In the genomic region with DNA sequence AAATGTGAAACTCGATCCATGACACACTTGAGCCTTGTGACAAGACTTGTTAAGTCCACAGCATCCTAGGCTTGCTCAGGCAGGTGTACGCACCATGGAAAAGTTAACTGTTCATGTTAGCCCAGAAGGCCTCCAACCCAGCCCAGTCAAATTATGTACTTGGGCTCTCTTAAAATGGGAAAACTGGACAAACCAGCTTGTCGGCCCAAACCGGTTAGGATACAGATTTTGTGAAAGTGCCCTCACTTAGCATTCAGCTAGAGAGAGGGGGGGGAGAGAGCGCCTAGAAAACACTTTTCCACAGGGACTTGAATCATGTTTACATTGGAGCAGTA, we compare ENCODE assay signal across 8 mouse cellular contexts. TPM values are rescaled to one million over a fixed set of nuclear protein-coding genes. Genes with fewer than 3 reads are reported as not detected.
DNase-seq lines count a peak whose midpoint lies in the region; ATAC-seq lines count a peak whose summit lies in the region.

No protein-coding gene starts in this region.

- peaks cover 5% of the 10 kb centered on the region; the same call in 1 of the 2 replicates for H3K9me3 ChIP-seq in heart, embryonic 10.5 days
- H3K9me3 ChIP-seq in forebrain, embryonic 13.5 days (replicated peaks) = peaks cover 5% of the 10 kb centered on the region; the same call in 1 of the 2 replicates
- no peaks in the 10 kb centered on the region; the same call in 1 of the 2 replicates for H3K9me3 ChIP-seq in midbrain, embryonic 11.5 days (ENCODE audit: control insufficient read depth, low read length)

- WGBS in heart, embryonic 10.5 days = 37% methylated on average over 5 of the region's 5 CpGs
- 23% methylated on average over 5 of the region's 5 CpGs for WGBS in forebrain, embryonic 13.5 days
- 37% methylated on average over 5 of the region's 5 CpGs for WGBS in midbrain, embryonic 11.5 days

- peak overlapping the region; percentile 98 for H3K4me3 ChIP-seq in heart, embryonic 10.5 days
- H3K4me3 ChIP-seq in forebrain, embryonic 13.5 days = peak overlapping the region; percentile 94
- peak overlapping the region; percentile 99 for H3K4me3 ChIP-seq in midbrain, embryonic 11.5 days (ENCODE audit: low read depth, low read length)

- peak overlapping the region; percentile 86 for H3K4me2 ChIP-seq in forebrain, embryonic 13.5 days
- H3K4me2 ChIP-seq in midbrain, embryonic 11.5 days = peak overlapping the region; percentile 90

- H3K36me3 ChIP-seq in heart, embryonic 10.5 days = no peaks in the 10 kb centered on the region
- H3K36me3 ChIP-seq in forebrain, embryonic 13.5 days (ENCODE audit: poor library complexity, severe bottlenecking) = peaks cover 4% of the 10 kb centered on the region; the same call in 1 of the 2 replicates
- no peaks in the 10 kb centered on the region for H3K36me3 ChIP-seq in midbrain, embryonic 11.5 days (ENCODE audit: control insufficient read depth, insufficient read depth, low read length)

- no peak for DNase-seq in heart, embryonic 10.5 days (ENCODE audit: low spot score)
- no peak for DNase-seq in heart, postnatal 4 days
- DNase-seq in kidney, postnatal 14 days = peak; percentile 71
- no peak for DNase-seq in midbrain, embryonic 11.5 days (ENCODE audit: low spot score, missing footprints)
- DNase-seq in layer of hippocampus, postnatal 14 days (ENCODE audit: low spot score in 2 of 2) = no peak
- DNase-seq in testis, postnatal 10 days (ENCODE audit: low spot score) = no peak

- peak overlapping the region; percentile 94 for H3K9ac ChIP-seq in forebrain, embryonic 13.5 days
- H3K9ac ChIP-seq in midbrain, embryonic 11.5 days (ENCODE audit: low read length) = peak overlapping the region; percentile 94; the same call in 1 of the 2 replicates

- H3K27ac ChIP-seq in heart, embryonic 10.5 days = peak overlapping the region; percentile 95; the same call in 1 of the 2 replicates
- H3K27ac ChIP-seq in forebrain, embryonic 13.5 days = no peak overlapping the region
- H3K27ac ChIP-seq in midbrain, embryonic 11.5 days (ENCODE audit: low read depth, low read length) = no peak overlapping the region

- no peaks in the 10 kb centered on the region for H3K27me3 ChIP-seq in heart, embryonic 10.5 days (ENCODE audit: insufficient read depth, poor library complexity, severe bottlenecking)
- H3K27me3 ChIP-seq in forebrain, embryonic 13.5 days = no peaks in the 10 kb centered on the region
- H3K27me3 ChIP-seq in midbrain, embryonic 11.5 days (ENCODE audit: control insufficient read depth, insufficient read depth, low read length) = no peaks in the 10 kb centered on the region

- H3K4me1 ChIP-seq in heart, embryonic 10.5 days = peaks cover 30% of the 10 kb centered on the region
- peaks cover 35% of the 10 kb centered on the region for H3K4me1 ChIP-seq in forebrain, embryonic 13.5 days
- peaks cover 23% of the 10 kb centered on the region for H3K4me1 ChIP-seq in midbrain, embryonic 11.5 days (ENCODE audit: control insufficient read depth, insufficient read depth, low read length)

- no peak for ATAC-seq in forebrain, embryonic 13.5 days
- ATAC-seq in midbrain, embryonic 11.5 days (ENCODE audit: low FRiP score) = no peak
- no peak for ATAC-seq in cerebellum, adult (ENCODE audit: insufficient number of reproducible peaks, low FRiP score, low TSS enrichment)

RNA-seq across cellular contexts. Expression of a gene that starts 1.5 kb away (rescaled TPM):
- polyA plus RNA-seq in heart, embryonic 10.5 days (2016; fragmentation: Nextera tagmentation; extraction: Ambion mirVana) = 29.8 and 35.8 TPM in 2 replicates
- 10 to 100 TPM; 18.6 to 21.0 TPM for total RNA-seq in heart, postnatal 4 days (2021)
- 22.8 and 23.3 TPM in 2 replicates for polyA plus RNA-seq in forebrain, embryonic 13.5 days (2015; fragmentation: Nextera tagmentation; extraction: Ambion mirVana)
- polyA plus RNA-seq in midbrain, embryonic 11.5 days (2014; fragmentation: Nextera tagmentation; extraction: Ambion mirVana) = 31.0 and 33.5 TPM in 2 replicates
- 100 to 1,000 TPM; 151 to 155 TPM for total RNA-seq in layer of hippocampus, postnatal 14 days (2021)

RNA-seq across cellular contexts. Expression of a gene that starts 43.6 kb away (rescaled TPM):
- polyA plus RNA-seq in heart, embryonic 10.5 days (2016; fragmentation: Nextera tagmentation; extraction: Ambion mirVana) = 9.9 and 11.4 TPM in 2 replicates
- 1 to 10 TPM; 5.5 to 5.7 TPM for total RNA-seq in heart, postnatal 4 days (2021)
- 3.1 and 3.5 TPM in 2 replicates for polyA plus RNA-seq in forebrain, embryonic 13.5 days (2015; fragmentation: Nextera tagmentation; extraction: Ambion mirVana)
- 5.8 and 6.6 TPM in 2 replicates for polyA plus RNA-seq in midbrain, embryonic 11.5 days (2014; fragmentation: Nextera tagmentation; extraction: Ambion mirVana)
- 1 to 10 TPM; 6.6 to 7.4 TPM for total RNA-seq in layer of hippocampus, postnatal 14 days (2021)
